Mouse (Mus musculus) testis, adult 2 months (tissue): Measurements from ENCODE around the gene Bphl.

Experiments used
- CTCF ChIP-seq: fragments of 200-500 bp; IDR thresholded peaks from 2 replicates; pipeline ENCODE4 v1.5.1; 2012; ENCODE audit warnings: low read depth, mild to moderate bottlenecking, inconsistent platforms, low read length, moderate library complexity; ENCODE audit not compliant: control insufficient read depth, insufficient read depth, insufficient replicate concordance
- POLR2A ChIP-seq: fragments of 200-500 bp; IDR thresholded peaks from 2 replicates; pipeline ENCODE4 v1.6.1; 2012; ENCODE audit warnings: low read depth, mild to moderate bottlenecking, inconsistent platforms, low read length, moderate library complexity; ENCODE audit not compliant: control insufficient read depth

DNA sequence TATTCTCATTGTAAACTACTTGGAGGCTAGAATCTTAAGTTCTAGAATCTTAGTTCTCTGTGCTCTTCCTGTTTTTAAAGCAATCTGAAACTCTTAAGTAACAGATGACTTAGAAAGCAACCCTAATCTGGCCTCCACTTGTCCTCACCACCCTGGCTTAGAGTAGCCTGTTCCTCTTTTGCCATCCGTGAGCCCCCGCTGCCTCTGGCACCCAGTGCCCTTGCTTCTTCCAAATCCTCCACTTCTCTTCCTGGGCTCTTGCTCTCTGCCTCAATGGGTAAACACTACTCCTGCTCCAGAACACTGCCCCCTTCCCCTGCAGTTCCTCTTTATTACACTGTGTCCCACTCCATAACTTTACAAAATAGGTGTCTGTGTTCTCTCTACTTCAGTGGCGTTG, 14.3 kb downstream of the Bphl start:
- TF ChIP-seq CTCF (no peak), POLR2A (no peak)
